Mouse (Mus musculus) limb, embryonic 15.5 days (tissue): ENCODE measurements around the gene Fam69a. TPM values are rescaled to one million over a fixed set of nuclear protein-coding genes. Genes with fewer than 3 reads are reported as not detected.

Experiments
- ATAC-seq: fragments of 200-750 bp; cut with Nextera tagmentation; 2 replicates; pipeline ENCODE4 v1.8.0; 2017; ENCODE audit warnings: low read depth, moderate TSS enrichment; ENCODE audit not compliant: insufficient number of reproducible peaks, low FRiP score, low TSS enrichment
- H3K27ac ChIP-seq: fragments of 300-500 bp; sonication (generic); 2 replicates; pipeline ENCODE4 v1.5.1; 2015; ENCODE audit warnings: moderate library complexity, mild to moderate bottlenecking, inconsistent platforms
- H3K27me3 ChIP-seq: fragments of 300-500 bp; sonication (generic); 2 replicates; pipeline ENCODE4 v1.6.1; 2015; ENCODE audit warnings: inconsistent platforms
- H3K36me3 ChIP-seq: fragments of 300-500 bp; sonication (generic); 2 replicates; pipeline ENCODE4 v1.6.1; 2015; ENCODE audit warnings: inconsistent platforms
- H3K4me1 ChIP-seq: fragments of 300-500 bp; sonication (generic); 2 replicates; pipeline ENCODE4 v1.6.1; 2015; ENCODE audit warnings: inconsistent platforms
- H3K4me2 ChIP-seq: fragments of 300-500 bp; sonication (generic); 2 replicates; pipeline ENCODE4 v1.6.1; 2015; ENCODE audit warnings: mild to moderate bottlenecking, inconsistent platforms
- H3K4me3 ChIP-seq: fragments of 300-500 bp; sonication (generic); 2 replicates; pipeline ENCODE4 v1.5.1; 2015; ENCODE audit warnings: mild to moderate bottlenecking, inconsistent platforms
- H3K9ac ChIP-seq: fragments of 300-500 bp; sonication (generic); 2 replicates; pipeline ENCODE4 v1.6.1; 2015; ENCODE audit warnings: inconsistent platforms
- H3K9me3 ChIP-seq: fragments of 300-500 bp; sonication (generic); 2 replicates; pipeline ENCODE4 v1.6.1; 2016; ENCODE audit warnings: inconsistent platforms
- WGBS: fragments of 180-500 bp; shearing (Covaris S2); methylation state at CpG from one replicate; pipeline ENCODE4 v1.1.7; 2015; 5-methylcytosine and 5-hydroxymethylcytosine counted together
- polyA plus RNA-seq: library from polyadenylated mRNA; unstranded; fragments of >200 nt; fragmentation: Nextera tagmentation; extraction: Ambion mirVana; gene quantifications from 2 replicates; pipeline ENCODE4 v1.2.1, GENCODE M21; 2015

The Fam69a gene
- polyA plus RNA-seq, 1 experiment from 2014 or later: 31.8 TPM

GRCm38 (mm10) chr5:107880710-107881109 lies 106.2 kb downstream of the Fam69a start:
- H3K27me3 ChIP-seq: no peaks in the 10 kb centered on the region
- H3K9ac ChIP-seq: no peak overlapping the region
- H3K4me1 ChIP-seq: no peaks in the 10 kb centered on the region
- ATAC-seq: no peak
- no peak overlapping the region for H3K4me3 ChIP-seq
- H3K36me3 ChIP-seq: no peaks in the 10 kb centered on the region
- 63% methylated on average over 5 of the region's 5 CpGs for WGBS
- no peaks in the 10 kb centered on the region for H3K9me3 ChIP-seq
- H3K4me2 ChIP-seq: no peak overlapping the region
- H3K27ac ChIP-seq: no peak overlapping the region

GRCm38 (mm10) chr5:107877053-107877452 lies 109.8 kb downstream of the Fam69a start:
- 79% methylated on average over 1 of the region's 1 CpGs for WGBS
- Histone ChIP-seq H3K4me2 (no peak overlapping the region), H3K9ac (no peak overlapping the region), H3K4me1 (no peaks in the 10 kb centered on the region), H3K27me3 (no peaks in the 10 kb centered on the region), H3K36me3 (no peaks in the 10 kb centered on the region), H3K9me3 (no peaks in the 10 kb centered on the region), H3K4me3 (no peak overlapping the region), H3K27ac (no peak overlapping the region)
- ATAC-seq: no peak

GRCm38 (mm10) chr5:107875261-107875611 lies 111.6 kb downstream of the Fam69a start:
- ATAC-seq: no peak
- no peaks in the 10 kb centered on the region for H3K36me3 ChIP-seq
- no peaks in the 10 kb centered on the region for H3K4me1 ChIP-seq
- H3K27me3 ChIP-seq: no peaks in the 10 kb centered on the region
- H3K9ac ChIP-seq: no peak overlapping the region
- H3K27ac ChIP-seq: no peak overlapping the region
- no peaks in the 10 kb centered on the region for H3K9me3 ChIP-seq
- H3K4me2 ChIP-seq: no peak overlapping the region
- H3K4me3 ChIP-seq: no peak overlapping the region

- no peaks in the 10 kb centered on the region for H3K9me3 ChIP-seq
- no peak within 1 kb of the TSS for H3K4me2 ChIP-seq
- 35% methylated on average over 4 of the region's 4 CpGs for WGBS
- no peak within 1 kb of the TSS for H3K27ac ChIP-seq
- no peak within 1 kb of the TSS for H3K9ac ChIP-seq
- ATAC-seq: no peak
- no peaks in the 10 kb centered on the region for H3K36me3 ChIP-seq
- no peaks in the 10 kb centered on the region for H3K27me3 ChIP-seq
- no peak within 1 kb of the TSS for H3K4me3 ChIP-seq
- H3K4me1 ChIP-seq: no peaks in the 10 kb centered on the region
These were observed 112.2 kb downstream of the Fam69a start, which contains the start of gene Evi5 for GRCm38 (mm10) chr5:107874561-107875260. Gene Evi5 (minus strand): TSS chr5:107875107.

- ATAC-seq: no peak
- H3K27ac ChIP-seq: no peak overlapping the region
- H3K9me3 ChIP-seq: no peaks in the 10 kb centered on the region
- H3K9ac ChIP-seq: no peak overlapping the region
- H3K27me3 ChIP-seq: no peaks in the 10 kb centered on the region
- H3K4me2 ChIP-seq: no peak overlapping the region
- 65% methylated on average over 7 of the region's 7 CpGs for WGBS
- no peaks in the 10 kb centered on the region for H3K4me1 ChIP-seq
- no peaks in the 10 kb centered on the region for H3K36me3 ChIP-seq
- H3K4me3 ChIP-seq: no peak overlapping the region
These were observed 113.0 kb downstream of the Fam69a start for GRCm38 (mm10) chr5:107873886-107874302.

GRCm38 (mm10) chr5:107873330-107873729 lies 113.6 kb downstream of the Fam69a start:
- Histone ChIP-seq H3K27ac (no peak overlapping the region), H3K4me2 (no peak overlapping the region), H3K4me1 (no peaks in the 10 kb centered on the region), H3K9me3 (no peaks in the 10 kb centered on the region), H3K36me3 (no peaks in the 10 kb centered on the region), H3K9ac (no peak overlapping the region), H3K27me3 (no peaks in the 10 kb centered on the region), H3K4me3 (no peak overlapping the region)
- WGBS: 81% methylated on average over 6 of the region's 6 CpGs
- ATAC-seq: no peak

- Histone ChIP-seq H3K4me2 (no peak overlapping the region), H3K27ac (no peak overlapping the region), H3K27me3 (no peaks in the 10 kb centered on the region), H3K9ac (no peak overlapping the region), H3K4me1 (peaks cover 10% of the 10 kb centered on the region), H3K36me3 (no peaks in the 10 kb centered on the region), H3K9me3 (no peaks in the 10 kb centered on the region), H3K4me3 (no peak overlapping the region)
- 51% methylated on average over 2 of the region's 2 CpGs for WGBS
- ATAC-seq: no peak
These were observed 117.2 kb downstream of the Fam69a start for GRCm38 (mm10) chr5:107869701-107870100.

- Histone ChIP-seq H3K36me3 (no peaks in the 10 kb centered on the region), H3K27ac (peak overlapping the region; percentile 97), H3K4me1 (peaks cover 10% of the 10 kb centered on the region), H3K4me2 (peak overlapping the region; percentile 67), H3K9me3 (no peaks in the 10 kb centered on the region), H3K27me3 (no peaks in the 10 kb centered on the region), H3K4me3 (peak overlapping the region; percentile 91), H3K9ac (peak overlapping the region; percentile 86)
- ATAC-seq: peak; percentile 98
- under 1% methylated on average over 58 of the region's 58 CpGs for WGBS
These were observed 117.9 kb downstream of the Fam69a start for GRCm38 (mm10) chr5:107868905-107869424.

- ATAC-seq: peak; percentile 76
- H3K27me3 ChIP-seq: no peaks in the 10 kb centered on the region
- H3K36me3 ChIP-seq: no peaks in the 10 kb centered on the region
- peak overlapping the region; percentile 97 for H3K27ac ChIP-seq
- H3K9me3 ChIP-seq: no peaks in the 10 kb centered on the region
- H3K9ac ChIP-seq: peak overlapping the region; percentile 86
- H3K4me1 ChIP-seq: peaks cover 10% of the 10 kb centered on the region
- under 1% methylated on average over 80 of the region's 82 CpGs for WGBS
- H3K4me2 ChIP-seq: peak overlapping the region; percentile 67
- peak overlapping the region; percentile 91 for H3K4me3 ChIP-seq
These were observed 118.6 kb downstream of the Fam69a start for GRCm38 (mm10) chr5:107867970-107868904.

- no peaks in the 10 kb centered on the region for H3K36me3 ChIP-seq
- no peak overlapping the region for H3K4me3 ChIP-seq
- WGBS: 61% methylated on average over 2 of the region's 2 CpGs
- no peak for ATAC-seq
- H3K4me2 ChIP-seq: no peak overlapping the region
- no peaks in the 10 kb centered on the region for H3K9me3 ChIP-seq
- H3K27me3 ChIP-seq: no peaks in the 10 kb centered on the region
- no peak overlapping the region for H3K9ac ChIP-seq
- H3K4me1 ChIP-seq: peaks cover 10% of the 10 kb centered on the region
- H3K27ac ChIP-seq: no peak overlapping the region
These were observed 120.5 kb downstream of the Fam69a start for GRCm38 (mm10) chr5:107866127-107867126.

GRCm38 (mm10) chr5:107863971-107864370 lies 122.9 kb downstream of the Fam69a start:
- H3K27ac ChIP-seq: no peak overlapping the region
- H3K4me2 ChIP-seq: no peak overlapping the region
- WGBS: 82% methylated on average over 3 of the region's 3 CpGs
- H3K4me1 ChIP-seq: peaks cover 10% of the 10 kb centered on the region
- no peaks in the 10 kb centered on the region for H3K36me3 ChIP-seq
- H3K9me3 ChIP-seq: no peaks in the 10 kb centered on the region
- H3K4me3 ChIP-seq: no peak overlapping the region
- no peak overlapping the region for H3K9ac ChIP-seq
- no peak for ATAC-seq
- H3K27me3 ChIP-seq: no peaks in the 10 kb centered on the region
